9 mouse cellular contexts compared by ENCODE assay signal in the genomic region with DNA sequence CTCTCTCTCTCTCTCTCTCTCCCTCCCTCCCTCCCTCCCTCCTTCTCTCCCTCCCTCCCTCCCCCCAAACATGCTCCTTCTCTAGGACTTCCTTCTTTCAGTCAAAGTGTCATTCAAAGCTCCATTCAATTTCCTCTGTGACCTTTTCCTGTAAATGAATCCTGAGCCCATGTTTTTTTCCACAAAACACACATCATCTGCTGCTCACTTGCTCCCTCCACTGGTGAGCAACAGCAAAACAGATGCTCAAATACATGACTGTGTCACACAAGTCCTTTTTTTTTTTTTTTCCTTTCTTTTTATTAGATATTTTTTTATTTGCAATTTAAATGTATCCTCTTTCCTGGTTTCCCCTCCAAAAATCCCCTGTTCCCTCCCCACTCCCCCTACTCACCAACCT.
DNase-seq lines count a peak whose midpoint lies in the region; ATAC-seq and TF ChIP-seq lines count a peak whose summit lies in the region.
"Had no signal": no experiment of that assay in that cellular context is flagged by ENCODE, and none has a peak within 500 bp of the region (broad histone marks: within the 10 kb centered on the region; RNA-seq: fewer than 3 reads in every experiment).

No protein-coding gene starts in this region.

- no peak for ATAC-seq in kidney, embryonic 14.5 days (ENCODE audit: low FRiP score, low TSS enrichment)
- peak; percentile 74; the same call in 1 of the 2 replicates for ATAC-seq in common myeloid progenitor, adult 5-6 weeks (replicated peaks; ENCODE audit: low read depth, poor library complexity, severe bottlenecking)
- no peak for ATAC-seq in inflammation-experienced regulatory T-cells, adult 6 months

- H3K79me2 ChIP-seq in C2C12 (ENCODE audit: control insufficient read depth, insufficient read depth) = no peaks in the 10 kb centered on the region

- H3K4me2 ChIP-seq in kidney, embryonic 14.5 days (replicated peaks; ENCODE audit: low read depth, low read length) = no peak overlapping the region
- H3K4me2 ChIP-seq: embryonic facial prominence, embryonic 15.5 days had no signal

- H3K4me3 ChIP-seq in kidney, embryonic 14.5 days (ENCODE audit: low read length) = no peak overlapping the region
- H3K4me3 ChIP-seq in C2C12 (ENCODE audit: insufficient read depth, poor library complexity, severe bottlenecking) = no peak overlapping the region
- H3K4me3 ChIP-seq: embryonic facial prominence, embryonic 15.5 days had no signal

- H3K36me3 ChIP-seq in kidney, embryonic 14.5 days (ENCODE audit: control insufficient read depth, insufficient read depth, low read length) = no peaks in the 10 kb centered on the region
- H3K36me3 ChIP-seq in C2C12 (ENCODE audit: control insufficient read depth, insufficient read depth) = no peaks in the 10 kb centered on the region
- H3K36me3 ChIP-seq: embryonic facial prominence, embryonic 15.5 days had no signal

- DNase-seq in kidney, adult 11 months = peak; percentile 27
- DNase-seq in 3T3-L1 (ENCODE audit: low read depth, low spot score) = peak; percentile 46
- peak; percentile 72 to 76 for DNase-seq in layer of hippocampus, postnatal 10 days (ENCODE audit: low spot score in 2 of 2)
- DNase-seq in skeletal muscle tissue, adult 2 months (ENCODE audit: low read depth, low spot score) = peak; percentile 10

- H3K4me1 ChIP-seq in kidney, embryonic 14.5 days (ENCODE audit: control insufficient read depth, insufficient read depth, low read length) = no peaks in the 10 kb centered on the region
- H3K4me1 ChIP-seq: embryonic facial prominence, embryonic 15.5 days had no signal

- H3ac ChIP-seq in C2C12 (ENCODE audit: control insufficient read depth, insufficient read length, low read depth) = no peak overlapping the region

- TF ChIP-seq CTCF in C2C12 (IDR thresholded peaks at IDR 0.05; ENCODE audit: control insufficient read depth, insufficient read depth, insufficient read length) = peak; percentile 32

- no peaks in the 10 kb centered on the region for H3K9me3 ChIP-seq in kidney, embryonic 14.5 days (ENCODE audit: control insufficient read depth, low read length)
- H3K9me3 ChIP-seq: embryonic facial prominence, embryonic 15.5 days had no signal

- H3K27ac ChIP-seq in kidney, embryonic 14.5 days (ENCODE audit: low read depth, low read length) = no peak overlapping the region
- H3K27ac ChIP-seq: embryonic facial prominence, embryonic 15.5 days had no signal

- no peaks in the 10 kb centered on the region for H3K27me3 ChIP-seq in kidney, embryonic 14.5 days (ENCODE audit: control insufficient read depth, insufficient read depth, low read length)
- no peaks in the 10 kb centered on the region for H3K27me3 ChIP-seq in C2C12 (ENCODE audit: control insufficient read depth, insufficient read depth, insufficient read length)

- H3K79me3 ChIP-seq in C2C12 (ENCODE audit: low read depth) = no peaks in the 10 kb centered on the region

- no peak overlapping the region for H3K9ac ChIP-seq in kidney, embryonic 14.5 days (ENCODE audit: low read depth, low read length)
- H3K9ac ChIP-seq: embryonic facial prominence, embryonic 15.5 days had no signal

TF ChIP-seq in C2C12, 6 proteins besides CTCF, POLR2A, EP300 and RAD21:
- TF ChIP-seq USF1 (IDR thresholded peaks at IDR 0.05; ENCODE audit: low read depth) = no peak
- no peak for TF ChIP-seq MAX (IDR thresholded peaks at IDR 0.05)
- no peak for TF ChIP-seq CEBPB (IDR thresholded peaks at IDR 0.05; ENCODE audit: low read depth)
- no peak for TF ChIP-seq MYOG (IDR thresholded peaks at IDR 0.05; ENCODE audit: control insufficient read depth, extremely low read depth, insufficient read length)
TF ChIP-seq in C2C12: peak in this region for 0.

Comparison
In these comparisons a context has a peak if more than half of its experiments do, and no peak if none do; other contexts are left out.
1. DNase-seq: peak in every context shown above with its lines; median percentile 74 in layer of hippocampus, postnatal 10 days; 46 in 3T3-L1; 27 in kidney, adult 11 months; 10 in skeletal muscle tissue, adult 2 months.